Mouse (Mus musculus) layer of hippocampus, adult 11-12 months (tissue): ENCODE data around the gene Alkbh5.

Experiments
- DNase-seq: peaks from one replicate; pipeline ENCODE4 v3.0.0; 2022; ENCODE audit warnings: low spot score

Gene Alkbh5

DNA sequence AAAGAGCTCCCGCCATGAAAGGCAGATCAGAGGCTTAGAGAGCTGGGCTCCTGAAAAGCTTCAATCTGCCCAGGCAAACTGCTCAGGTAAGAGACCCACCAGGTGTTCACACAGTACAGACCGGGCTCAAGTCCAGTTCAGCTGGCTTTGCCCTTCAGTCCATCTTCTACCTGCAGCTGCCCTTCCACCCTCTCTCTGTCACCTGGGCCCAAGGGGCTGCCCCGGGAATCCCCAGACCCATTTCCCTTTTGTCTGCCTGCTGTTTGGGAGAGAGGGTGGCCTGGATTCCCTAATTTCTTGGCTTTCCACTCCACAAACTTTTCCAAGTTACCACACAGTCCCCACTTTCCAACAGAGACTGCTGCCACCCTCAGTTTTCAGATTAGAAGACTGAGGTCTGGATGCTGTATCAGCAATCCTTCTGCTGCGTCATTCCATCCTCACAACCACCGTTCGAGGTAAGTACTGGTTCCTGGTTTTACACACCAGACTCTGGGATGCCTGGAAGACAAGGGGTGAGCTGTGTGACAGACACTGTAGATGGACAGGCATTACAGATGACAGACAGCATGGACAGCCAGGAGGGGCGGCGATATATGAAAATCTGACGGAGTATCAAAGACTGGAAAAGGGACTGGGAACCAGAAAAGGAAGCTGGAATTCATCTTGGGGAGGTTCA lies at the start of gene Alkbh5:
Gene Alkbh5, plus strand, starts transcription at position 202 of the 679 bp plus-strand sequence.
- peak; percentile 24 for DNase-seq

- no peak for DNase-seq
Observed at GRCm38 (mm10) chr11:60492726-60493125, 43.5 kb upstream of the Alkbh5 start.

GRCm38 (mm10) chr11:60495692-60496091 lies 40.5 kb upstream of the Alkbh5 start:
- DNase-seq, result no peak

DNA sequence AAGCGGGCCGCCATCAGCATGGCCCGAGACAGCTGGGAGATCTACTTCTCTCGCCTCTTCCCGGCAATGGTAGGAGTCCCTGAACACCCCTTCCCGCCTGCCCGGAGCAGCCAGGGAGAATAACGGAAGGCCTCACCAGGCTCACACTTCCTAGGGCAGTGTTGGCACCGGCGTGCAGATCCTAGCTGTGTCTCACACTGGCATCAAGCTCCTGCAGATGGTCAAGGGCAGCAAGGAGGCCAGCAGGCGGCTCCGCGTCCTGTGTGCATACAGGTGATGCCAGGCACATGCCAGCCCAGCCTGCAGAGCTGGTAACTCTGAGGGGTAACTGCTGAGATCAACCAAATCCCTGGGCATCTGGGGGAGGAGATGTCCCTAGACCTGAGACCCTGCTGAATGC lies 28.9 kb upstream of the Alkbh5 start:
- DNase-seq, result no peak

DNA sequence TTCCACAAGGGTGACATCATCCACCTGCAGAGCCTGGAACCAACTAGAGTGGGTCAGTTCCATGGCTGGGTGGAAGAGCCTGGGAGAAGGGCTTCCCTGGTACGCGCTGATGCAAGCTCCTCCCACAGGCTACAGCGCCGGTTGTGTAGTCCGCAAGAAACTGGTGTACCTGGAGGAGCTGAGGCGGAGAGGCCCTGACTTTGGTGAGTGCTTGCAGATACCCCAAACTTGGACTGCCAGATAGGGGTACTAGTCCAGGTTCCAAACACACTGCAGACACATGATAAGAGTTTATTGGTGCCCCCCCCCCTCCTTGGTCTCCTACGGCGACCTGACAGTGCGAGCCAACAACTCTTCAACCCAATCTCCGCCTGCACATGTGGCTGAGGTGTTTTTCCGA lies 27.2 kb upstream of the Alkbh5 start:
- no peak for DNase-seq

DNA sequence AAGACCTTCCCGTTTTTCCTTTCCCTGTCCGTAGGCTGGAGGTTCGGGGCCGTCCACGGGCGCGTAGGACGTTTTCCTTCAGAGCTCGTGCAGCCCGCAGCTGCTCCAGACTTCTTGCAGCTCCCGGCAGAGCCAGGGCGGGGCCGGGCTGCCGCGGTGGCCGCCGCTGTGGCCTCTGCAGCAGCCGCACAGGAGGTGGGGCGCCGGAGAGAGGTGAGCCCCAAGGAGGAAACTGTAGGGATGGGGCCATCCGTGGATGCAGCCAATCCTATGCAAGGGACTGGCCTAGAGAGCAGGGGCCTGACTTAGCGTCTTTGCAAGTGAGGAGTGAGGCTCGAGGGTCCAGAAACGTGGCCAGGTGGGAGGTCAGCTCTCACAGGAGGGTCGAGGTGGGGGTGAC lies 26.7 kb upstream of the Alkbh5 start:
- DNase-seq, result no peak

GRCm38 (mm10) chr11:60511893-60512292 lies 24.3 kb upstream of the Alkbh5 start:
- DNase-seq, result no peak

- no peak for DNase-seq
Observed at GRCm38 (mm10) chr11:60512520-60512919, 23.7 kb upstream of the Alkbh5 start.

DNA sequence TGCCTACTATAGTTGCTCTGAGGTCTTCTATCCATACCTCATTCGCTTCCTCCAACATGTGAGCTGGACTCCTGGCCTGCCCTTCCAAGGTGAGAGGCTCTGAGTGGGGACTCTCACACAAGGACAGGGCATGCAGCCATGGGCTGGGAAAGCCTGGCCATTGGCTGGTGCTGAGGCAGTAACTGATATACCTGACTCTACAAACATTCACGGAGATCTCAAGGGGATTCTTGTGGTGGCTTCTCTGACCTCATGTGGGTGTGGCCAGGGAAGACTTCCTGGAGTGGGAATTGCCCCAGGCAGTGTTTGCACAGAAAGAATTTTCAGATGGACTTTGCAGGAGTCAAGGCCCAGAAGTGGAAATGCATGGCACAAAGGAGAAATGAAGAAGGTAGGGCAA lies 21.2 kb upstream of the Alkbh5 start:
- DNase-seq, result no peak

DNA sequence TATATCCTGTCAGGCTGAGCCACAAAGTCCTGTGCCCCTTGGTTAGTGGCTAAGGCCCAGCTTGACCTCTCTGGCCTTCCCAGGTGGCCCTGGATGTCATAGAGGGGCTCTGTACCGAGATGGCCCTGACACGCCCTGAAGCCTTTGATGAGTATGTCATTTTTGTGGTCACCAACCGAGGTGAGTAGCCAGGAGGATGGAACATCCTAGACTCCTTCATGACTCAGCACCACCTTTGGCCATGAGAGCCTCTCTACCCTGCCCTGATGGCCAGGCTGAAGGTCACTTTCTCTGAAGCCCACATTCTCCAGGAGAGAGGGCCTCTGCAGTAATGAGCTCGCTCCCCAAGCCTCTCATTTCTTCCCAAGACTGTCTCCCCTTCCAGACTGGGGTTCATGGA lies 17.9 kb upstream of the Alkbh5 start:
- no peak for DNase-seq

- DNase-seq, result no peak
Observed at GRCm38 (mm10) chr11:60522027-60522426, 14.2 kb upstream of the Alkbh5 start.

DNA sequence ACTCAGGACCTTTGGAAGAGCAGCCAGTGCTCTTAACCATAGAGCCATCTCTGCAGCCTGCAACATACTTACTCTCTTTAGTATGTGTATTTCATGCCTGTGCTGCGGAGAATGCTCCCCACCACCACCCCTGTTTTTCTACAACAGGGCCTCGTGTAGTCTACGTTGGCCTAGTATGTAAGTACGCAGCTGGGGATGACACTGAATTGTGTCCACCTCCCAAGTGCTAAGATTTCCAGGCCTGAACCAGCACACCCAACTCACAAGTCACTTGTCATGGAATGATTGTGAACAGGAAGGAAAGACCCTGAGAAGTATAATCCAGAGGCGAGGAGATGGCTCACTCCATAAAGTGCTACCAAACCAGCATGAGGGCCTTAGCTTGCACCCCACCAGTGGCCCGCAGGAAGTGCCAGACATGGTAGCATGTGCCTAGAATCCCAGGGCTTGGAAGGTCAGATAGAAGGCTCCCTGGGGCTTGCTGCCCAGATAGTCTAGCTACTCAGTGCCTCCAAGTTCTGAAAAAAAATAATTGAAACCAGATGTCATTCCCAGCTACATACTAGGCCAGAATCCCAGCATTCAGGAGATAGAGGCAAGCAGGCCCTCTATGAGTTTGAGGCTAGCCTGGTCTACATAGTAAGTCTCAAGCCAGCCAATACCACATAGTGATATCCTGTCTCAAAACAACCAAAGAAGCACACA lies 13.4 kb upstream of the Alkbh5 start:
- no peak for DNase-seq

DNA sequence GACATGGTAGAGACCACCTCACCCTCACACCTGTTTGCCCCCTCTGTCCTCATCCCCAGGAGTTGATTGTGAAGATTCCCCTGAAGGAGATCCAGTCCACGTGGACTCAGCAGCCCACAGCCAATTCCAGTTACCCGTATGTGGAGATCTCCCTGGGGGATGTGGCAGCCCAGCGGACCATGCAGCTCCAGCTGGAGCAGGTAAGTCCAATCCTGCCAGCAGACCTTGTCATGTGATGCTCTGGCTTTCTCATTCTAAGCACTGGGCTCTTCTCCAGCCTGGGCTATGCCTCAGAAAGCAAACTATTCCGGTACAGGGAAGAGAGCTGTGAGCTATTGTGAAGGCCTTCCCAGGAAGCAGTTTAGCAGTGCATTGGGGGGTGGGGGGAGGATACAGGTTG lies 9.7 kb upstream of the Alkbh5 start:
- no peak for DNase-seq

GRCm38 (mm10) chr11:60535676-60536075 lies 505 bp upstream of the Alkbh5 start:
- no peak for DNase-seq

DNA sequence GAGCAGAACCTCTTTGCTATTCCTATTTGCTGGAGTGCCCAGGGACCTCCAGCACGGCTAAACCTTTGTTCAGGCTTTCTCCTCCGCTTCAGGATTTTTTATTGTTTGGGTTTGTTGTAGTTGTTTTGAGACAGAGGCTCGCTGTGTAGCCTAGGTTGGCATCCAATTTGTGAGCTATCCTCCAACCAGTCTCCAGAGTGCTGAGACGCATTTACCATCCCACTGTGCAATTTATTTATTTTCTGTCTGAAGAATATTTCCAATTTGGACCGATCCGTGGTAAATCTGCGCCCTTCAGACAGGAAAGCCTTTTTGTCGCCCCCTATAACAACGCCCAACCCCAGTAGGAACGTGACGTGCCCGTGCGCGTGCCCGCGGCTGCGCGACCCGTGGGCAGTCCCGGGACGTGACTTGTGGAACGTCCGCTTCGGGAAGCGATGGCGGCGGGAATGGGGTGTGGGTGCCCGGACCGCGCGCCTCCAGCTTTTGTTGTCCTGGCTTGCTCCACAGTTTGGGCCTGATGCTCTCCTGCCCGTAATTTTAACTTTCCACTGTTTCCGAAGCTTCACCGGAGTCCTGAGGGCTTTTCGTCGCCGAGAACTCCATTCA lies 782 bp downstream of the Alkbh5 start:
- DNase-seq, result peak; percentile 90

DNA sequence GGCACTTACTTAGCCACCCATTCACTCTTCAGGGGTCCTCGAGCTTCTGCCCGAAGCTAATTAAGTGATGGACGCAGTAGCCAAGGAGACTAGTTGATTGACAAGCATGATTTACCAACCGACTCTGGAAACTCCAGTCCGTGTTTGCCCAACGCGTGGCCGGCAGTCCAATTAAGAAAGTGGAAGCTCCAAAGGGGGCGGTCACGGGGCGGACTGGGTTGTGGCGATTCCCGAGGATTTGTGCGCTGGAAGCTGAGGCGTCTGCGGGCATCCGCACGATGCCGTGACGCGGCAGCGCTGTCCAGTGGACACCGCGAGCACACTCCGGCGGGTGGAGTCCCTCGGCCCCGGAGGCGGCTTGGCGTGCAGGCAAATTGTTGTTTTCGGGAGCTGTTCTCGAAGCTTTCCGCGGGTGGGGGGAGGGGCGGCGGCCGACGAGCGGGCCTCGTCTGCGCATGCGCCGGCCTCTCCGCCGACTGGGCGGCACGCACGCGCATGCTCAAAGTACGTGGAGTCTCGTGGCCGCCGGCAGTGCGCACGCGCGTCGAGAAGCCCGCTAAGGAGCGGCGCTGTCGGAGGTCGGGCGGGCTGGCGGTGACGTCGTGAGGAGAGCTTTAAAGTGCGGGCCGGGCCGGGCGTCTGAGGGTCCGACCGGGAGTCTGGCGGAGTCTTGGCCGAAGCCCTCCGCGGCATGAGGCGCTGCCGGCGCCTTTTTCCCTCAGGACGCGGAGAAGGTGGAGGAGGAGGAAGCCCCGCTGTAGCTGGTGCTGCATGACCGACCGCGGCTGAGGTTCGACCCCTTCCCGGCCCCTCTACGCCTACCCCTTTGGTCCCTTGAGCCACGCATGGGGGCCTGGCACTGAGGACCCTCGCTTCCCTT lies 1.5 kb downstream of the Alkbh5 start:
- DNase-seq, result peak; percentile 98

DNA sequence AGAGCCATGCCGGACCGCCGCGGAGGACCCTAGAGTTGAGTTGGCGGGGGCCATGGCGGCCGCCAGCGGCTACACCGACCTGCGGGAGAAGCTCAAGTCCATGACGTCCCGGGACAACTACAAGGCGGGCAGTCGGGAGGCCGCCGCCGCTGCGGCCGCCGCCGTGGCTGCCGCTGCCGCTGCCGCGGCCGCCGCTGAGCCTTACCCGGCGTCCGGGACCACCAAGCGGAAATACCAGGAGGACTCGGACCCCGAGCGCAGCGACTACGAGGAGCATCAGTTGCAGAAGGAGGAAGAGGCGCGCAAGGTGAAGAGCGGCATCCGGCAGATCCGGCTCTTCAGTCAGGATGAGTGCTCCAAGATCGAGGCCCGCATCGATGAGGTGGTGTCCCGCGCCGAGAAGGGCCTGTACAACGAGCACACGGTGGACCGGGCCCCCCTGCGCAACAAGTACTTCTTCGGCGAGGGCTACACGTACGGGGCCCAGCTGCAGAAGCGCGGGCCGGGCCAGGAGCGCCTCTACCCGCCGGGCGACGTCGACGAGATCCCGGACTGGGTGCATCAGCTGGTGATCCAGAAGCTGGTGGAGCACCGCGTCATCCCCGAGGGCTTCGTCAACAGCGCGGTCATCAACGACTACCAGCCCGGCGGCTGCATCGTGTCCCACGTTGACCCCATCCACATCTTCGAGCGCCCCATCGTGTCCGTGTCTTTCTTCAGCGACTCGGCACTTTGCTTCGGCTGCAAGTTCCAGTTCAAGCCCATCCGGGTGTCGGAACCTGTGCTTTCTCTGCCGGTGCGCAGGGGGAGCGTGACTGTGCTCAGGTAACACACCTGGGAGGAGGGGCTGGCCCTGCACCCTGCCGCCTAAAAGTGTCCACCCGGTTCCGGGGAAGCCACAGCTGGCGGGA lies 2.4 kb downstream of the Alkbh5 start:
- peak; percentile 26 for DNase-seq

DNA sequence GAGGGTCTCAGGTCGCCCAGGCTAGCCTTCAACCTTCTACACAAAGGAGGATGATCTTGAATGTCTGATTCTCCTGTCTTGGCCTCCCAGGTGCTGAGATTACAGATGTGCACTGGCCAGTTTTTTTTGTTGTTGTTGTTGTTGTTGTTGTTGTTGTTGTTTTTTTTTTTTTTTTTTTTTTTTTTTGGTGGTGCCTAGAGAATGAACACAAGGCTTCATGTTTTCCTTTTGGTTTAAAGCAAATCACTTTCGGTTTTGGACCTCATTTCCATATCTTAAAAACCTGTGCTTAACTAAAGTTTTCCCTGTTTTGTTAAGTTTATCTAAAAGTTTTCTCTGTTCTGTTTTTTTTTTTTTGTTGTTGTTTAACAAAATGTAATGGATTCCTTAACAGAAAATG lies 3.4 kb downstream of the Alkbh5 start:
- DNase-seq, result no peak

- peak; percentile 29 for DNase-seq
Observed at GRCm38 (mm10) chr11:60540002-60540610, 3.9 kb downstream of the Alkbh5 start.

DNA sequence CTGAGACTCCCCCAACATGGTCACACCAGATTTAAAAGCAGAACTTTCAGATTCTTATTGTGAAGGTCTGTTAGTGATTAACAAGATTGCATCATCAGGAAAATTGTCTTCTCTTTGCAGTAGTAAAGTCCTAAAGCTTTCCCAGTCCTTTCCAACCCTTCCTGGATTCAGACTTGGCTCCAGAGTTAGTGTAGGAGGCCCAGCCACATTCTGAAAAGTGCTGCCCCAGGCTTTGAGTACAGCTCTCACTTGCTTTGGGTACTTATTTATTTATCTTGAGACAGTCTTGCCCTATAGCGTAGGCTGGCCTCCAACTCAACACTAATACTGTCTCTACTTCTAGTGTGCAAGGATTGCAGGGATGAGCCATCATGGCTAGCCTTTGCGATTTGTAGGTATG lies 4.6 kb downstream of the Alkbh5 start:
- DNase-seq, result no peak

DNA sequence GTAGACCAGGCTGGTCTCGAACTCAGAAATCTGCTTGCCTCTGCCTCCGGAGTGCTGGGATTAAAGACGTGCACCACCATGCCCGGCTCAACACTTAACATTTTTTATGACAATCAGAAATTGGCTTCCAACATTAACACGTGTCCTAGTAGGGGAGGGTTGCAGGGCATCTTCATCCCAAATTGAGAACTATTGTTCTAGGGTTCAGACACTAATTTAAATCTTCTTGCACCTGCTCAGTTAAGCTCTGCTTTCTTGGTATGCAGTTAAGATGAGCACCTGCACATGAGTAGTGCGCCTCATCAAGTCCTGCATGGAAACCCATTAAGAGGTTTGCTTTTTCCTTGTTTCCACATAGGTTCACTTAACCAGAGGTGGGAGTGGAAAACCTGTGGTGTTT lies 5.7 kb downstream of the Alkbh5 start:
- DNase-seq, result no peak
